In the genomic region with DNA sequence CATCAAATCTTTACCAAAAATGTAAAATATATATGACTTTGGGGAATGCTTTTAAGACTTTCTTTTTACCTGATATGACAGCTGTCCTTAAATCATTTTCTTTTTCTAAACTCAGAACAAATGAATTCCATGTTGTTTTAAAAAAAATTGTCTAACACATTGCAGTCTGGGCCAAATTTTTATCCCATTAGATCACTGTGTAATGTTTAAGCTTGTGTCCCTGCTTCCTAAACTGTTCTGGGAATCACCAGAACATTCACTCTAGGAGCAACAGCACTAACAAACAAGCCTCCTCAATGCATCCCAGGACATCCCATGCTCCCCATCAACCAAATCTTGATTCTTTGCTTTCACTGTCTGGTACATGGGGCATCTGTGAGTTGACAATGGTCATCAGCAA, we compare ENCODE assay signal across 14 mouse cellular contexts.
"Had no signal": no experiment of that assay in that cellular context is flagged by ENCODE, and none has a peak within 500 bp of the region (broad histone marks: within the 10 kb centered on the region; RNA-seq: fewer than 3 reads in every experiment).

No protein-coding gene starts in this region.

- H3K9me3 ChIP-seq: kidney, embryonic 15.5 days; limb, embryonic 15.5 days; liver, embryonic 12.5 days; midbrain, embryonic 12.5 days; neural tube, embryonic 15.5 days had no signal

- ATAC-seq: liver, embryonic 12.5 days had no signal

- H3K27ac ChIP-seq: kidney, embryonic 15.5 days; limb, embryonic 15.5 days; liver, embryonic 12.5 days; midbrain, embryonic 12.5 days; neural tube, embryonic 15.5 days; stomach, postnatal 0 days had no signal

- H3K4me2 ChIP-seq: kidney, embryonic 15.5 days; limb, embryonic 15.5 days; liver, embryonic 12.5 days; lung, embryonic 14.5 days; midbrain, embryonic 12.5 days; neural tube, embryonic 15.5 days had no signal

- H3K36me3 ChIP-seq: kidney, embryonic 15.5 days; limb, embryonic 15.5 days; liver, embryonic 12.5 days; midbrain, embryonic 12.5 days; neural tube, embryonic 15.5 days had no signal

- DNase-seq: kidney, adult 18-20 months; kidney, postnatal 25 days; layer of hippocampus, postnatal 36 days; lung, embryonic 14.5 days; lung, postnatal 14 days; right cerebral cortex, adult 18-20 months; right cerebral cortex, postnatal 25 days; thymus, postnatal 4 days had no signal

- H3K27me3 ChIP-seq: kidney, embryonic 15.5 days; limb, embryonic 15.5 days; liver, embryonic 12.5 days; midbrain, embryonic 12.5 days; neural tube, embryonic 15.5 days had no signal

- H3K4me3 ChIP-seq: kidney, embryonic 15.5 days; limb, embryonic 15.5 days; liver, embryonic 12.5 days; midbrain, embryonic 12.5 days; neural tube, embryonic 15.5 days had no signal

- H3K4me1 ChIP-seq: kidney, embryonic 15.5 days; limb, embryonic 15.5 days; liver, embryonic 12.5 days; midbrain, embryonic 12.5 days; neural tube, embryonic 15.5 days had no signal

- H3K9ac ChIP-seq: kidney, embryonic 15.5 days; limb, embryonic 15.5 days; liver, embryonic 12.5 days; lung, embryonic 14.5 days; midbrain, embryonic 12.5 days; neural tube, embryonic 15.5 days had no signal
